Comparison of ENCODE assay signal across 7 mouse cellular contexts in genomic region chr8:13757805-13758727, GRCm38 (mm10). TPM values are rescaled to one million over a fixed set of nuclear protein-coding genes. Genes with fewer than 3 reads are reported as not detected.
DNase-seq lines count a peak whose midpoint lies in the region; ATAC-seq and TF ChIP-seq lines count a peak whose summit lies in the region.

No protein-coding gene starts in this region.

- H3K4me3 ChIP-seq in CH12.LX (replicated peaks in 1 of 3; ENCODE audit: low read depth in 2 of 3, low read length in 2 of 3, poor library complexity in 1 of 3), result peak overlapping the region; percentile 82 to 98 (median 97)
- peak overlapping the region; percentile 98 for H3K4me3 ChIP-seq in embryonic facial prominence, embryonic 13.5 days
- H3K4me3 ChIP-seq in lung, embryonic 16.5 days (ENCODE audit: low read length), result peak overlapping the region; percentile 96

- no peak for TF ChIP-seq POLR2A in CH12.LX (IDR thresholded peaks at IDR 0.05; ENCODE audit: low read depth, low read length)

- peak; percentile 62 for DNase-seq in CH12.LX (ENCODE audit: extremely low read depth)
- peak; percentile 84 for DNase-seq in adipocyte (ENCODE audit: low spot score)
- DNase-seq in heart, postnatal 14 days, result peak; percentile 46 to 58
- peak; percentile 55 for DNase-seq in layer of hippocampus, adult 11-12 months (ENCODE audit: low spot score)

- H3K79me2 ChIP-seq in CH12.LX (replicated peaks; ENCODE audit: control insufficient read depth, extremely low read depth, insufficient read depth, poor library complexity, severe bottlenecking), result peaks cover 26% of the 10 kb centered on the region

- H3K36me3 ChIP-seq in CH12.LX (replicated peaks in 1 of 2; ENCODE audit: control insufficient read depth in 1 of 2, insufficient read depth in 1 of 2, low read length in 1 of 2), result peaks cover 19 to 34% of the 10 kb centered on the region in 2 experiments
- H3K36me3 ChIP-seq in embryonic facial prominence, embryonic 13.5 days, result peaks cover 25% of the 10 kb centered on the region
- peaks cover 17% of the 10 kb centered on the region for H3K36me3 ChIP-seq in lung, embryonic 16.5 days (ENCODE audit: control insufficient read depth, insufficient read depth, low read length)

- H3K9ac ChIP-seq in CH12.LX (ENCODE audit: insufficient read depth, low read depth), result peak overlapping the region; percentile 98
- H3K9ac ChIP-seq in embryonic facial prominence, embryonic 13.5 days, result peak overlapping the region; percentile 96
- H3K9ac ChIP-seq in lung, embryonic 16.5 days (ENCODE audit: low read length), result peak overlapping the region; percentile 96

- under 1% methylated on average over 38 of the region's 38 CpGs for WGBS in embryonic facial prominence, embryonic 13.5 days
- WGBS in lung, embryonic 16.5 days, result under 1% methylated on average over 38 of the region's 38 CpGs

- in situ Hi-C loops in CH12.LX (cut with MboI; ENCODE audit: low pct_ligation_motif_present, low pct_unique_long_range_greater_than_20kb, low sequenced_read_pairs), result no loop called here

- TF ChIP-seq EP300 in CH12.LX (IDR thresholded peaks at IDR 0.05; ENCODE audit: low read length), result no peak

- peaks cover 0 to 29% of the 10 kb centered on the region in 2 experiments; a peak in 2 of 4 replicates for H3K4me1 ChIP-seq in CH12.LX (ENCODE audit: control insufficient read depth in 1 of 2, insufficient read depth in 2 of 2)
- H3K4me1 ChIP-seq in embryonic facial prominence, embryonic 13.5 days, result peaks cover 16% of the 10 kb centered on the region
- peaks cover 15% of the 10 kb centered on the region for H3K4me1 ChIP-seq in lung, embryonic 16.5 days (replicated peaks; ENCODE audit: control insufficient read depth, insufficient read depth, low read length)

- peak; percentile 46 to 76; a peak in 3 of 4 replicates for TF ChIP-seq CTCF in CH12.LX (conservative IDR thresholded peaks at IDR 0.05 in 1 of 2, IDR thresholded peaks at IDR 0.05 in 1 of 2; ENCODE audit: low read depth in 2 of 2, low read length in 2 of 2)

- H3K27ac ChIP-seq in CH12.LX (ENCODE audit: insufficient read depth, low read depth), result peak overlapping the region; percentile 9; the same call in 1 of the 2 replicates
- peak overlapping the region; percentile 84; the same call in 1 of the 2 replicates for H3K27ac ChIP-seq in embryonic facial prominence, embryonic 13.5 days
- peak overlapping the region; percentile 92 for H3K27ac ChIP-seq in lung, embryonic 16.5 days (ENCODE audit: low read length)

- H3K4me2 ChIP-seq in CH12.LX (ENCODE audit: insufficient read depth, low read depth, poor library complexity, severe bottlenecking), result peak overlapping the region; percentile 64
- peak overlapping the region; percentile 81 for H3K4me2 ChIP-seq in embryonic facial prominence, embryonic 13.5 days
- peak overlapping the region; percentile 69 for H3K4me2 ChIP-seq in lung, embryonic 16.5 days (ENCODE audit: low read depth, low read length)

- peak; percentile 57 for TF ChIP-seq RAD21 in CH12.LX (IDR thresholded peaks at IDR 0.05; ENCODE audit: low read depth, low read length)

- peak; percentile 72 for ATAC-seq in embryonic facial prominence, embryonic 13.5 days (ENCODE audit: insufficient number of reproducible peaks, insufficient read depth, low FRiP score, low TSS enrichment, low read depth)
- peak; percentile 47 for ATAC-seq in lung, embryonic 16.5 days (ENCODE audit: low read depth)
- ATAC-seq in neutrophil, adult 5-6 weeks (ENCODE audit: extremely low read depth, insufficient number of reproducible peaks, low FRiP score, poor library complexity, severe bottlenecking), result peak; percentile 21; the same call in 1 of the 2 replicates

- H3K9me3 ChIP-seq in CH12.LX (replicated peaks; ENCODE audit: low read length), result no peaks in the 10 kb centered on the region
- peaks cover 3% of the 10 kb centered on the region; the same call in 1 of the 2 replicates for H3K9me3 ChIP-seq in embryonic facial prominence, embryonic 13.5 days
- H3K9me3 ChIP-seq in lung, embryonic 16.5 days (ENCODE audit: control insufficient read depth, low read length), result no peaks in the 10 kb centered on the region

- intact Hi-C loops in heart, postnatal 14 days (cut with DNase I), result loop anchor here (5.0 kb wide), 1 partner anchor 156 kb away; no protein-coding TSS in a partner anchor

- H3K27me3 ChIP-seq in CH12.LX (replicated peaks), result no peaks in the 10 kb centered on the region
- no peaks in the 10 kb centered on the region for H3K27me3 ChIP-seq in embryonic facial prominence, embryonic 13.5 days
- no peaks in the 10 kb centered on the region for H3K27me3 ChIP-seq in lung, embryonic 16.5 days (ENCODE audit: control insufficient read depth, insufficient read depth, low read depth, low read length)

- dilution Hi-C loops in CH12.LX (cut with MboI; ENCODE audit: extremely low pct_ligation_motif_present, extremely low pct_unique_long_range_greater_than_20kb, low sequenced_read_pairs), result no loop called here

TF ChIP-seq in CH12.LX, 34 proteins besides CTCF, POLR2A, EP300 and RAD21 (continues in another document):
- TF ChIP-seq POLR2AphosphoS2 (IDR thresholded peaks at IDR 0.05; ENCODE audit: low read depth, low read length) (no peak), RCOR1 (conservative IDR thresholded peaks at IDR 0.05; ENCODE audit: low read depth, low read length) (no peak), KAT2A (IDR thresholded peaks at IDR 0.05; ENCODE audit: insufficient replicate concordance, low read length) (no peak), GABPA (IDR thresholded peaks at IDR 0.05; ENCODE audit: insufficient replicate concordance, low read depth, low read length) (no peak), UBTF (IDR thresholded peaks at IDR 0.05; ENCODE audit: low read depth, low read length) (0 out of 2 replicates have a peak, but pooled peaks have one; percentile 2), NELFE (IDR thresholded peaks at IDR 0.05; ENCODE audit: low read depth, low read length) (no peak), SMC3 (IDR thresholded peaks at IDR 0.05; ENCODE audit: low read depth, low read length) (peak; percentile 43), USF1 (IDR thresholded peaks at IDR 0.05; ENCODE audit: low read depth, low read length) (no peak), MAX (IDR thresholded peaks at IDR 0.05; ENCODE audit: low read length) (no peak), JUND (conservative IDR thresholded peaks at IDR 0.05; ENCODE audit: low read depth, low read length) (no peak), E2F4 (IDR thresholded peaks at IDR 0.05; ENCODE audit: insufficient replicate concordance, low read depth, low read length) (no peak), TCF12 (IDR thresholded peaks at IDR 0.05; ENCODE audit: low read depth, low read length) (no peak), USF2 (conservative IDR thresholded peaks at IDR 0.05; ENCODE audit: low read depth, low read length) (no peak), CHD1 (IDR thresholded peaks at IDR 0.05; ENCODE audit: low read depth, low read length) (no peak), IRF4 (IDR thresholded peaks at IDR 0.05; ENCODE audit: low read depth, low read length) (no peak), MYC (IDR thresholded peaks at IDR 0.05; ENCODE audit: low read depth, low read length) (0 out of 2 replicates have a peak, but pooled peaks have one; percentile 2), HCFC1 (IDR thresholded peaks at IDR 0.05; ENCODE audit: low read depth, low read length) (no peak), PAX5 (IDR thresholded peaks at IDR 0.05; ENCODE audit: low read length) (no peak), NRF1 (IDR thresholded peaks at IDR 0.05; ENCODE audit: low read depth, low read length) (no peak), MXI1 (IDR thresholded peaks at IDR 0.05; ENCODE audit: low read depth, low read length) (peak; percentile 27; the same call in 1 of the 2 replicates), MAZ (IDR thresholded peaks at IDR 0.05; ENCODE audit: low read depth, low read length) (no peak), BHLHE40 (IDR thresholded peaks at IDR 0.05; ENCODE audit: low read depth, low read length) (no peak), ZC3H11A (IDR thresholded peaks at IDR 0.05; ENCODE audit: low read depth, low read length) (no peak), ZNF384 (IDR thresholded peaks at IDR 0.05; ENCODE audit: low read depth, low read length) (no peak), MEF2A (IDR thresholded peaks at IDR 0.05; ENCODE audit: borderline replicate concordance, low read depth, low read length) (no peak), JUN (IDR thresholded peaks at IDR 0.05; ENCODE audit: insufficient read depth, low read depth, low read length) (no peak), TBP (conservative IDR thresholded peaks at IDR 0.05; ENCODE audit: low read depth, low read length) (0 out of 2 replicates have a peak, but pooled peaks have one; percentile 32), SIN3A (IDR thresholded peaks at IDR 0.05; ENCODE audit: low read length) (peak; percentile 29; the same call in 1 of the 2 replicates), MAFK (IDR thresholded peaks at IDR 0.05; ENCODE audit: insufficient replicate concordance, low read length) (no peak)

RNA-seq across cellular contexts. Expression of gene Cdc16, which starts 0.6 kb away (rescaled TPM):
- total RNA-seq in CH12.LX (2012; rRNA removed) (55.6 and 57.9 TPM in 2 replicates), CH12.LX (2014; rRNA removed) (94.3 and 107 TPM in 2 replicates)
- polyA plus RNA-seq in CH12.LX (2012; ENCODE audit: insufficient read length, low read depth), result 54.2 and 55.1 TPM in 2 replicates
- 217 and 222 TPM in 2 replicates for polyA plus RNA-seq in embryonic facial prominence, embryonic 13.5 days (2015; fragmentation: Nextera tagmentation; extraction: Ambion mirVana)
- total RNA-seq in heart, postnatal 14 days (2021), result 10 to 100 TPM; 32.3 to 33.4 TPM
- 175 and 191 TPM in 2 replicates for polyA plus RNA-seq in lung, embryonic 16.5 days (2015; fragmentation: Nextera tagmentation; extraction: Ambion mirVana)
- 37.8 and 38.2 TPM in 2 replicates for total RNA-seq in neutrophil, adult 5-6 weeks (2017)

RNA-seq across cellular contexts. Expression of gene Upf3a, which starts 27.3 kb away (rescaled TPM):
- total RNA-seq in CH12.LX (2012; rRNA removed) (25.0 and 26.6 TPM in 2 replicates), CH12.LX (2014; rRNA removed) (16.4 and 18.1 TPM in 2 replicates)
- 40.5 and 50.6 TPM in 2 replicates for polyA plus RNA-seq in CH12.LX (2012; ENCODE audit: insufficient read length, low read depth)
- 43.3 and 46.0 TPM in 2 replicates for polyA plus RNA-seq in embryonic facial prominence, embryonic 13.5 days (2015; fragmentation: Nextera tagmentation; extraction: Ambion mirVana)
- 10 to 100 TPM; 12.0 to 13.3 TPM for total RNA-seq in heart, postnatal 14 days (2021)
- polyA plus RNA-seq in lung, embryonic 16.5 days (2015; fragmentation: Nextera tagmentation; extraction: Ambion mirVana), result 43.0 and 43.7 TPM in 2 replicates
- 30.1 and 34.1 TPM in 2 replicates for total RNA-seq in neutrophil, adult 5-6 weeks (2017)

RNA-seq across cellular contexts. Expression of gene Cfap97d2, which starts 52.4 kb away (rescaled TPM):
- total RNA-seq in CH12.LX (2012; rRNA removed) (not detected in 2 replicates), CH12.LX (2014; rRNA removed) (not detected in 2 replicates)
- polyA plus RNA-seq in CH12.LX (2012; ENCODE audit: insufficient read length, low read depth), result not detected in 2 replicates
- 0.15 TPM in 1 of 2 replicates, not detected in the other for polyA plus RNA-seq in embryonic facial prominence, embryonic 13.5 days (2015; fragmentation: Nextera tagmentation; extraction: Ambion mirVana)
- total RNA-seq in heart, postnatal 14 days (2021), result not detected
- polyA plus RNA-seq in lung, embryonic 16.5 days (2015; fragmentation: Nextera tagmentation; extraction: Ambion mirVana), result 0.29 and 1.0 TPM in 2 replicates
- total RNA-seq in neutrophil, adult 5-6 weeks (2017), result not detected in 2 replicates

Comparison
In these comparisons a context has a peak if more than half of its experiments do, and no peak if none do; other contexts are left out.
1. Peak in every context shown above with its lines: DNase-seq, ATAC-seq, H3K4me3 ChIP-seq and H3K27ac ChIP-seq.
2. H3K27ac ChIP-seq: peak in every context shown above with its lines; median percentile 92 in lung, embryonic 16.5 days; 84 in embryonic facial prominence, embryonic 13.5 days; 9 in CH12.LX.
3. ATAC-seq: peak in every context shown above with its lines; median percentile 72 in embryonic facial prominence, embryonic 13.5 days; 47 in lung, embryonic 16.5 days; 21 in neutrophil, adult 5-6 weeks.